Mouse (Mus musculus) hindbrain, postnatal 0 days (tissue): ENCODE results near the gene Mrpl45. TPM values are rescaled to one million over a fixed set of nuclear protein-coding genes. Genes with fewer than 3 reads are reported as not detected.
"Not testable (repeated sequence)": the region's sequence is repeated elsewhere in the genome, so short reads cannot be mapped to it uniquely, and the experiment has no call there.

Experiments
- ATAC-seq: fragments of 200-750 bp; cut with Nextera tagmentation; 2 replicates; pipeline ENCODE4 v1.8.0; 2017; ENCODE audit warnings: mild to moderate bottlenecking, moderate TSS enrichment, moderate library complexity
- DNase-seq: peaks from one replicate; pipeline ENCODE4 v3.0.0-alpha.2; 2015; ENCODE audit warnings: low spot score
- H3K27ac ChIP-seq: fragments of 300-500 bp; sonication (generic); 2 replicates; pipeline ENCODE4 v1.5.1; 2014; ENCODE audit warnings: mild to moderate bottlenecking
- H3K27me3 ChIP-seq: fragments of 300-500 bp; sonication (generic); 2 replicates; pipeline ENCODE4 v1.6.1; 2014; ENCODE audit warnings: low read length, mixed read lengths; ENCODE audit not compliant: insufficient read depth
- H3K36me3 ChIP-seq: fragments of 300-500 bp; sonication (generic); 2 replicates; pipeline ENCODE4 v1.6.1; 2014; ENCODE audit warnings: low read length, mixed read lengths; ENCODE audit not compliant: insufficient read depth
- H3K4me1 ChIP-seq: fragments of 300-500 bp; sonication (generic); 2 replicates; pipeline ENCODE4 v1.6.1; 2014; ENCODE audit warnings: antibody characterized with exemption, low read length, mixed read lengths; ENCODE audit not compliant: insufficient read depth
- H3K4me2 ChIP-seq: fragments of 300-500 bp; sonication (generic); 2 replicates; pipeline ENCODE4 v1.6.1; 2014; ENCODE audit warnings: low read depth, mild to moderate bottlenecking, low read length, moderate library complexity, mixed read lengths
- H3K4me3 ChIP-seq: fragments of 300-500 bp; sonication (generic); 2 replicates; pipeline ENCODE4 v1.5.1; 2014; ENCODE audit warnings: low read length
- H3K9ac ChIP-seq: fragments of 300-500 bp; sonication (generic); replicated peaks from 2 replicates; pipeline ENCODE4 v1.6.1; 2014; ENCODE audit warnings: mild to moderate bottlenecking, low read length, moderate library complexity, mixed read lengths
- H3K9me3 ChIP-seq: fragments of 300-500 bp; sonication (generic); 2 replicates; pipeline ENCODE4 v1.6.1; 2016; ENCODE audit warnings: low read length, mixed read lengths
- CTCF ChIP-seq: IDR thresholded peaks from 2 replicates; pipeline ENCODE4 v1.5.1; 2016; ENCODE audit warnings: antibody characterized with exemption, control low read depth, low read depth
- WGBS: fragments of 180-500 bp; shearing (Covaris S2); extraction: QIAGEN DNeasy Blood & Tissue Kit; methylation state at CpG from one replicate; pipeline ENCODE4 v1.1.7; 2014; 5-methylcytosine and 5-hydroxymethylcytosine counted together
- polyA plus RNA-seq: library from polyadenylated mRNA; unstranded; fragments of >200 nt; fragmentation: Nextera tagmentation; extraction: Ambion mirVana; gene quantifications from 2 replicates; pipeline ENCODE4 v1.2.1, GENCODE M21; 2015
- total RNA-seq: library from RNA; depleted of rRNA; stranded (reverse); fragments of >200 nt; gene quantifications from 2 replicates; pipeline ENCODE4 v1.2.3, GENCODE M21; 2014

The Mrpl45 gene
- total and polyA plus RNA-seq, 2 experiments from 2014 or later, result 21.2 to 39.5 TPM

GRCm38 (mm10) chr11:97357663-97358062 lies 42.1 kb downstream of the Mrpl45 start:
- ATAC-seq, H3K9ac ChIP-seq, H3K36me3 ChIP-seq, H3K27me3 ChIP-seq, H3K4me1 ChIP-seq, H3K27ac ChIP-seq, H3K9me3 ChIP-seq, H3K4me2 ChIP-seq, H3K4me3 ChIP-seq: not testable (repeated sequence)
- WGBS, result 15% methylated on average over 4 of the region's 6 CpGs
- peak; percentile 76 for DNase-seq
- peak; percentile 63 for TF ChIP-seq CTCF

DNA sequence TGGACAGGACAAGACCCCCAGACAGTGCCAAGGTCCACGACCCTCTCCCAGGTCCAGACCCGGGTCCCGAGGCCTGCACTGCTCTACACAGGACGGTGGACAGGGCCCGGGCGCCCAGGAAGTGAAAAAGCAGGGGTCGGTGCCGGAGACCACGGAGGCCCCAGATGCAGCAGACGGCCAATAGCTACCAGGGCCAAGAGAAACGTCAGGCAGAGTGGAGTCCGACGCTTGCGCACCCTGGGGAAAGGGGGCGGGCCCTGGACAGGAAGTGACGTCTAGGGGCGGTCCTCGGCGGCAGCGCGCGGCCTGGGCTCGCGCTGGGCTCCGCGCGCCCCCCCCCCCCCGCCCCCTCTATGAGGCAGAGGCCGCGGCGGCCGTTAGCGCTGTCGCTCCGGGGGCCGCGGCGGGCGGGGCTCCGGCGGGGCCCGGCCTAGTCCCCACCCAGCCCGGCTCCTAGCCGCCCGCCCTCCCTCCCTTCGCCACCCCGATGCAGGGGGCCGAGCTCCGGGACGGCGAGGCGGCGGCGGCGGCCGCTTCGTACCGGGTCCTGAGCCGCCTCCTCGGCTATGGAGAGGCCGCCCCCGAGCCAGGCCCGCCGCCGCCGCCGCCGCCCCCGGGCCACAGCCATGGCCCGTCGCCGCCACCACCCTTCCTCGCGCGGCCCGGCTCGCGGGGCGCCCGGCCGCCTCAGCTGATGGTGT lies 46.6 kb downstream of the Mrpl45 start, which contains the start of gene Socs7:
Gene Socs7, plus strand, starts transcription at position 604 of the 701 bp plus-strand sequence.
- no peak for TF ChIP-seq CTCF

DNA sequence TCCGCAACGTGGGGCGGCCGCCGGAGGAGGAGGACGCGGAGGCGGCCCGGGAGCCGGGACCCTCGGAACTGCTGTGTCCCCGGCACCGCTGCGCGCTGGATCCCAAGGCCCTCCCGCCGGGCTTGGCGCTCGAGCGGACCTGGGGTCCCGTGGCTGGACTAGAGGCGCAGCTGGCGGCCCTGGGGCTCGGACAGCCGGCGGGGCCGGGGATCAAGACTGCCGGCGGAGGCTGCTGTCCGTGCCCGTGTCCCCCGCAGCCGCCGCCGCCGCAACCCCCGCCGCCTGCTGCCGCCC lies 47.1 kb downstream of the Mrpl45 start:
- Histone ChIP-seq H3K9me3 (no peaks in the 10 kb centered on the region), H3K27me3 (no peaks in the 10 kb centered on the region), H3K4me3 (peak overlapping the region; percentile 97), H3K4me2 (peak overlapping the region; percentile 94), H3K36me3 (no peaks in the 10 kb centered on the region), H3K4me1 (peaks cover 17% of the 10 kb centered on the region), H3K9ac (peak overlapping the region; percentile 98), H3K27ac (peak overlapping the region; percentile 92)
- no peak for TF ChIP-seq CTCF
- under 1% methylated on average over 21 of the region's 39 CpGs for WGBS
- ATAC-seq, result no peak
- DNase-seq, result peak; percentile 40

More for the DNA sequence above, 46.6 kb downstream of the Mrpl45 start, which contains the start of gene Socs7:
- Histone ChIP-seq H3K4me3 (peak within 1 kb of the TSS; percentile 97), H3K27ac (peak within 1 kb of the TSS; percentile 92), H3K9ac (peak within 1 kb of the TSS; percentile 98), H3K4me2 (peak within 1 kb of the TSS; percentile 94), H3K9me3 (no peaks in the 10 kb centered on the region), H3K4me1 (peaks cover 17% of the 10 kb centered on the region), H3K36me3 (no peaks in the 10 kb centered on the region), H3K27me3 (no peaks in the 10 kb centered on the region)
- peak; percentile 98 for ATAC-seq
- DNase-seq, result peak; percentile 98
- WGBS, result 2% methylated on average over 31 of the region's 81 CpGs

DNA sequence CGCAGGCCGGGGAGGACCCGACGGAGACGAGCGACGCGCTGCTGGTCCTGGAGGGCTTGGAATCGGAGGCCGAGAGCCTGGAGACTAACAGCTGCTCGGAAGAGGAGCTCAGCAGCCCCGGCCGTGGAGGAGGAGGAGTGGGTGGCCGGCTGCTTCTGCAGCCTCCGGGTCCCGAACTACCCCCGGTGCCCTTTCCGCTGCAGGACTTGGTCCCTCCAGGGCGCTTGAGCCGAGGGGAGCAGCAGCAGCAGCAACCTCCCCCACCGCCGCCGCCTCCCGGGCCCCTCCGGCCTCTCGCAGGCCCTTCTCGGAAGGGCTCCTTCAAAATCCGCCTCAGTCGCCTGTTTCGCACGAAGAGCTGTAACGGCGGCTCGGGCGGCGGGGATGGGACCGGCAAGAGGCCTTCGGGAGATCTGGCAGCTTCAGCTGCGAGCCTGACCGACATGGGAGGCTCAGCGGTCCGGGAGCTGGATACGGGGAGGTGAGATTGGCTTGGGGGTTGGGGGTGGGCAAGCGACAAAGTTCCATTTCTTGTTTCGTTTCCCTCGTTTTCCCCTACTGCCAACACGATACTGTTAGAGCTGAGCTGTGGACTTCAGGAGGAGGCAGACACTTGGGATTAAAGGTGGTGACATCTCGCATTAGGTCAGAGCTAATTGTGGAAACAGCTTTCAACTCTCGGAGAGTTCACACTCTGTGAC lies 47.6 kb downstream of the Mrpl45 start:
- 1% methylated on average over 38 of the region's 49 CpGs for WGBS
- peak overlapping the region; percentile 98 for H3K9ac ChIP-seq
- peak overlapping the region; percentile 97 for H3K4me3 ChIP-seq
- peak overlapping the region; percentile 92 for H3K27ac ChIP-seq
- no peaks in the 10 kb centered on the region for H3K9me3 ChIP-seq
- H3K4me1 ChIP-seq, result peaks cover 17% of the 10 kb centered on the region
- no peak for TF ChIP-seq CTCF
- DNase-seq (peak; percentile 39), ATAC-seq (no peak)
- H3K27me3 ChIP-seq, result no peaks in the 10 kb centered on the region
- H3K4me2 ChIP-seq, result peak overlapping the region; percentile 94
- no peaks in the 10 kb centered on the region for H3K36me3 ChIP-seq

DNA sequence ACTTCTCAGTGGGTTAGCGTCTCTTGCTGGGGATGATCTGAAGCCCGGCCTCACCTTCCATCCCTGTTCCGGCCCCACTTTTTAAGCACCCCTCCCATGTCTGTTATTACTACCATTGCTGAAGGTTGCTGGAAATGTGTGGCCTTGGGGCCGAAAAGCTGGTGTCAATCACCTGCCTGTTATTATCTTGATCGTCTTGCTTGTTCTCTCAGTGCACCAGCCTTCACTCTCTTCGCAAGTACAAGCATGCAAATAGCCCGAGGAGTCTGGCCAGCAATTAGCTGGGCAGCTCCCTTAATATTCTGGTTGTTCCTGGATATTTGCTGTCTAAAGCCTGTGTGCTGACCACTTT lies 48.1 kb downstream of the Mrpl45 start:
- no peak for TF ChIP-seq CTCF
- WGBS, result 1% methylated on average over 7 of the region's 7 CpGs
- peaks cover 18% of the 10 kb centered on the region for H3K4me1 ChIP-seq
- H3K4me2 ChIP-seq, result peak overlapping the region; percentile 94
- H3K9ac ChIP-seq, result peak overlapping the region; percentile 98
- H3K36me3 ChIP-seq, result no peaks in the 10 kb centered on the region
- no peaks in the 10 kb centered on the region for H3K27me3 ChIP-seq
- no peaks in the 10 kb centered on the region for H3K9me3 ChIP-seq
- H3K27ac ChIP-seq, result peak overlapping the region; percentile 92; the same call in 1 of the 2 replicates
- ATAC-seq (no peak), DNase-seq (no peak)
- H3K4me3 ChIP-seq, result peak overlapping the region; percentile 97

DNA sequence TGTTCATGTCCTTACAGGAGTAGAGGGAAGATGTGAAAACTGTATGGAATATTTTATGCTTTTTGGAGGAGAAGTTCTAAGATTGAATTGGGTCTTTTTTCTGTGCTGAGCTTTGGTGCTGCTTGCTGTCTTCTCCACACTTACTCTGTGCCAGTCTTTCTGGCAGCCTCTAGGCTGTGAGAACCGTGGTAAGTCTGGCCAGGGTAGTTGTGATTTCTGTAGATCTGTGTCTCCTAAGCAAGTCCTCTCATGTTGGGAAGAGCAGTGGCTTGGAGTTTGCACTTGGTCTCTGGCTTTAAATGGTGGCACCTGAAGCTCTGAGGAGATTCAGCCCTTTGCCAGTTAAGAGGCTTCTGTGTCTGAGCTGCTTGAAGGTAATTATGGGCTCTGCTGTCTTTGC lies 50.0 kb downstream of the Mrpl45 start:
- no peaks in the 10 kb centered on the region for H3K36me3 ChIP-seq
- peaks cover 26% of the 10 kb centered on the region for H3K4me1 ChIP-seq
- H3K27me3 ChIP-seq, result no peaks in the 10 kb centered on the region
- no peak overlapping the region for H3K27ac ChIP-seq
- no peak for ATAC-seq
- peak overlapping the region; percentile 94 for H3K4me2 ChIP-seq
- no peak for TF ChIP-seq CTCF
- no peaks in the 10 kb centered on the region for H3K9me3 ChIP-seq
- DNase-seq, result no peak
- no peak overlapping the region for H3K9ac ChIP-seq
- H3K4me3 ChIP-seq, result peak overlapping the region; percentile 97; the same call in 1 of the 2 replicates
- 22% methylated on average over 1 of the region's 1 CpGs for WGBS

GRCm38 (mm10) chr11:97368501-97368900 lies 53.0 kb downstream of the Mrpl45 start:
- H3K27ac ChIP-seq, result no peak overlapping the region
- H3K9ac ChIP-seq, result no peak overlapping the region
- H3K4me2 ChIP-seq, result no peak overlapping the region
- H3K9me3 ChIP-seq, result no peaks in the 10 kb centered on the region
- no peak overlapping the region for H3K4me3 ChIP-seq
- no peaks in the 10 kb centered on the region for H3K36me3 ChIP-seq
- no peak for ATAC-seq
- TF ChIP-seq CTCF, result no peak
- H3K4me1 ChIP-seq, result peaks cover 27% of the 10 kb centered on the region
- no peak for DNase-seq
- 55% methylated on average over 5 of the region's 5 CpGs for WGBS
- H3K27me3 ChIP-seq, result no peaks in the 10 kb centered on the region
